Mouse (Mus musculus): ENCODE results near the gene Slc25a17.

Slc25a17 gene

DNA sequence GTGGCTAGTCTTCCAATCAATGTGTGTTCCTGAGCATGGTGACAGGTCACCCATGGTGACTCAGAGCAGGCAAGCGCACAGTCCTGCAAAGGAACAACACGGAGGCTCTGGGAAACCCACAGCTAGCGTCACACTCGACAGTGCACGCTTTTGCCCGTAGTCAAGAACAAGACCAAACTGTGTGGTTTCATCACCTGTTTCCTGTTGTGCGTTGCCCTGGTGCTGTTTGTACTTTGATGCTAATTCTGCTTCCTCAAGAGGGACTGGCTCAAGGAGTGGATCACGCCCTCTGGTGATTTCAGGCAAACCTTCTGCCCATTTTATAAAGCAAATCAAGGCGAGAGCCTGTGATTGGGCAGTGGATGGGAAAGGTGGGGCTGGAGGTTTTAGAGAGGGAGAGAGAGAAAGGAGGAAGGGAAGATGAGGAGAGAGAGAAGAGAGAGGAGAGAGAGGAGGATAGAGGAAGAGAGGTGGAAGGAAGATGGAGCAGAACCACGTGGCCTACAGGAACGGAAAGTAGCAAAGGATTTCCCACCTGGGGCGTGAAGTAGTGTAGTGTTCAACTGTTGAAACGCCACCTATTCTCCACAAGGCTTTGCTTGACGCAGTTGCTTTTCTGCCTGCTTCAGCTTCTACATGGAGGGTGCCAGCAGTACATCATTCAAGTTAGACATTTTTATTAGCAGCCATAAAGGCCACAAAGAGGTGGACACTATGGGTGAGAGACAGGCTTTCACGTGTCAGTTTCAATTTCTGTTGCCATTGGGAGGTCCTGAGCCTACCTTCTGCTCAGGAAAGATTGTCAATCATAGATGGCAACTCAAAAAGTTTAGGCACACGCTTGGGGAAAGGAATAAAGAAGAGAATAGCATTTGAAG, 59.2 kb downstream of the Slc25a17 start:
- no peak for DNase-seq (ENCODE audit: low spot score)

- no peak for DNase-seq (ENCODE audit: low spot score)
Measured at GRCm38 (mm10) chr15:81300520-81301069, 60.0 kb downstream of the Slc25a17 start.

DNA sequence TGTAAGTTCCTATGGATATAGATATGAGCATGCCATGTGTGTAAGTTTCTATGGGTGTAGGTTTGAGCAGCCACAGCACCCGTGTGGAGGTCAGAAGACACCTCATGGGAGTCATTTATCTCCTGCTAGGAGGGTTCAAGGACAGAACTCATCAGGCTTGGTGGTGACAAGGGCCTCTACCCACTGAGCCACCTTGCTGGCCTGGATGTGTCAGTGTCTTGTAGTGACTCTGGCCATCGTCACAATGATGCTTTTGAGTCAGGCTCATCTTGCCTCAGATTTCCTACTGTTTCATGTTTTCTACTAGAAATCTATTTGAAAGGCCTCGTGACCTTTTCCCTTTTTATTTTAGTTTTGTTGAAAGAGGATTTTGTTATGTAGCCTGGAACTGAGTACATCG, 61.1 kb downstream of the Slc25a17 start:
- DNase-seq (ENCODE audit: low spot score): no peak

DNA sequence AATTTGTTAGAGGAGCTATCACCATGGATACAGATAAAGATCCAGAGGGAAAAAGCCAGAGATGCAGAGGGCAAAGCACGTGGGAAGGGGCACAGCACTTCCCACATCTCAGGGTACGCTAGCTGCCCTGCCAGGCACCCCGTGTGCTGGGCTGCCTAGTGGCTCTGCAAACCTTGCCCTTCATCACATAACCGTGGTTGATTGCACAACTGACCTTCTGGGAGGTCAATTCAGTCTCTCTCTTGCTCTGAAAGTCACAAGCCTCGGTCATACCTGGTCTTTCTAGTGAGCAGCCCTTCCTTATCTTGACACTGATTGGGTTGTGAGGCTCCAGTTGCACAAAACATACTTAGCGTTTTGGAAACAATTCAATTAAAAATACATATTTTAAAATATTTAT, 62.4 kb downstream of the Slc25a17 start:
- DNase-seq (ENCODE audit: low spot score): no peak

DNA sequence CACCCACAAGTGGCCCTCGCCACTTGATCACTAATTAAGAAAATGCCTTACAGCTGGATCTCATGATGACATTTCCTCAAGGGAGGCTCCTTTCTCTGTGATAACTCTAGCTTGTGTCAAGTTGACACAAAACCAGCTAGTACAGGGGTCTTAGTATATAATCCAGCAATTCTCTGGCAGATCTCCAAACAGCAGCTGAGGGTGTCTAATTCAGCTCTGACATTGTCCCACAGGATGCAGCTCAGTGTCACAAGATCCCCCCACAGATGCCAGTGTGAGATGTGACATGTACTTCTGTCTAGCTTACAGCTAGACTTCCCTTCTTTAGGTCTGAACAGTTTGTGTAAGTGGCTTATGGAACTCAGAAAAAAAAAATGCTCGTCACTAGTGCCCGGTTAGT, 63.1 kb downstream of the Slc25a17 start:
- DNase-seq (ENCODE audit: low spot score): no peak

- DNase-seq (ENCODE audit: low spot score): no peak
Measured at GRCm38 (mm10) chr15:81294897-81295296, 65.7 kb downstream of the Slc25a17 start.

GRCm38 (mm10) chr15:81294386-81294785, 66.2 kb downstream of the Slc25a17 start:
- no peak for DNase-seq (ENCODE audit: low spot score)

- DNase-seq (ENCODE audit: low spot score): no peak
Measured at GRCm38 (mm10) chr15:81290747-81291146, 69.9 kb downstream of the Slc25a17 start.

GRCm38 (mm10) chr15:81290230-81290629, 70.4 kb downstream of the Slc25a17 start:
- no peak for DNase-seq (ENCODE audit: low spot score)

GRCm38 (mm10) chr15:81284121-81284734, 76.4 kb downstream of the Slc25a17 start:
- DNase-seq (ENCODE audit: low spot score): no peak

GRCm38 (mm10) chr15:81278699-81279098, 81.9 kb downstream of the Slc25a17 start:
- DNase-seq (ENCODE audit: low spot score): no peak

- DNase-seq (ENCODE audit: low spot score): no peak
Measured at GRCm38 (mm10) chr15:81277928-81278327, 82.7 kb downstream of the Slc25a17 start.

GRCm38 (mm10) chr15:81273361-81273760, 87.3 kb downstream of the Slc25a17 start:
- no peak for DNase-seq (ENCODE audit: low spot score)

GRCm38 (mm10) chr15:81272305-81273053, 88.1 kb downstream of the Slc25a17 start:
- peak; percentile 14 for DNase-seq (ENCODE audit: low spot score)

All from urinary bladder, postnatal 25 days (tissue).